Mouse (Mus musculus) E14TG2a.4 (cell line): ENCODE measurements around the gene Metap1d.

Source experiments
- H3K27me3 ChIP-seq: 2 replicates; pipeline ENCODE4 v1.6.1; 2014; ENCODE audit warnings: low read length, control low read depth; ENCODE audit not compliant: insufficient read depth
- H3K36me3 ChIP-seq: 2 replicates; pipeline ENCODE4 v1.6.1; 2014; ENCODE audit warnings: low read length, control low read depth; ENCODE audit not compliant: insufficient read depth
- H3K4me1 ChIP-seq: replicated peaks from 2 replicates; pipeline ENCODE4 v1.6.1; 2014; ENCODE audit warnings: low read depth, low read length, control low read depth
- H3K4me3 ChIP-seq: replicated peaks from 2 replicates; pipeline ENCODE4 v1.5.1; 2014; ENCODE audit warnings: mild to moderate bottlenecking, low read length
- H3K9me3 ChIP-seq: 2 replicates; pipeline ENCODE4 v1.6.1; 2014; ENCODE audit warnings: low read length, control low read depth
- CTCF ChIP-seq: conservative IDR thresholded peaks from 2 replicates; pipeline ENCODE4 v1.5.1; 2014; ENCODE audit warnings: low read length
- NANOG ChIP-seq: IDR thresholded peaks from 2 replicates; pipeline ENCODE4 v1.6.1; 2014; ENCODE audit warnings: borderline replicate concordance, low read length, mixed read lengths
- POU5F1 ChIP-seq: IDR thresholded peaks from 2 replicates; pipeline ENCODE4 v1.6.1; 2014; ENCODE audit warnings: low read length, borderline replicate concordance

The Metap1d gene

DNA sequence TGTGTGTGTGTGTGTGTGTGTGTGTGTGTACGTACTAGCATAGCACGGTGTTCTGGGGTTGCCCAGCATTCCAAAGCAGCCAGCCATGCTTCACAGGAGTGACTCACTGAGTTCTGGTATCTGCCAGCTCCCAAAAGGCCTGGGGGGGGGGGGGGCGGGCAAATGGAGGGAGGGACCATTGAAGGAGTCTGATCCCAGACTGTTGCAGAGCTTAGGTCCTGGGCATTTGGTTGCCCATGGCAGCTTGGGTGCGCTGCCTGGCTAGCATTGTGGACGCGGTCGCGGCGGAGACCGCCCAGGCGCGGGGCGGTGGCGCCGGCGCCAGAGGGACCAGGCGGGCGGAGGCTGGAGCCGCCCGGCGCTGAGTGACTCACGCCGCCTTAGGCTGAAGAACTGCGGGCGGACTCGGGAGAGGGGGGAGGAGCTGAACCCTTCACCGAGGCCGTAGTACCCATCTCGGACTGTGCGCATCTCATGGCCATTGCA is 89.8 kb downstream of the Metap1d start:
- H3K4me3 ChIP-seq, result peak overlapping the region; percentile 46; the same call in 1 of the 2 replicates
- peaks cover 5% of the 10 kb centered on the region for H3K9me3 ChIP-seq
- H3K36me3 ChIP-seq, result no peaks in the 10 kb centered on the region
- TF ChIP-seq CTCF, result no peak
- no peak for TF ChIP-seq NANOG
- TF ChIP-seq POU5F1, result no peak
- peaks cover 69% of the 10 kb centered on the region for H3K4me1 ChIP-seq
- peaks cover 95% of the 10 kb centered on the region for H3K27me3 ChIP-seq

DNA sequence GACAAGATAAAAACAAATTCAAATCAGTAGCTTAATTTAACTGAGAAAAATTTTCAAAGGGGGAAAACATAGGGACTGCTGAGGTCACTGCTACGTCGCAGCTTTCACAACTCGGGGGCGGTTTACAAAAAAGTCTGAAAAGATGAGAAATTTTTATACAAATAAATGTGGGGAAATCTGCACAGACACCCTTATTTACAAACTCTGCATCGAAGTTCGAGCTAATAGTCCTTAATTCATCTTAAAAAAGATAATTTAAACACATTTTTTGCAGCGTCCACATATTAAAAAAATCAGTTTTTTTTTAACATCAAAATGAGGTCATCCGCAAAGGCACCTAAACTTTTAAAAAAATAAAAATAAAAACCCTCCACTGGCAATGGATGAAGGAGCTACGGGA is 90.5 kb downstream of the Metap1d start:
- Histone ChIP-seq H3K36me3 (no peaks in the 10 kb centered on the region), H3K9me3 (no peaks in the 10 kb centered on the region), H3K4me3 (peak overlapping the region; percentile 23; the same call in 1 of the 2 replicates), H3K27me3 (peaks cover 94% of the 10 kb centered on the region), H3K4me1 (peaks cover 70% of the 10 kb centered on the region)
- no peak for TF ChIP-seq POU5F1
- TF ChIP-seq CTCF, result no peak
- TF ChIP-seq NANOG, result no peak

DNA sequence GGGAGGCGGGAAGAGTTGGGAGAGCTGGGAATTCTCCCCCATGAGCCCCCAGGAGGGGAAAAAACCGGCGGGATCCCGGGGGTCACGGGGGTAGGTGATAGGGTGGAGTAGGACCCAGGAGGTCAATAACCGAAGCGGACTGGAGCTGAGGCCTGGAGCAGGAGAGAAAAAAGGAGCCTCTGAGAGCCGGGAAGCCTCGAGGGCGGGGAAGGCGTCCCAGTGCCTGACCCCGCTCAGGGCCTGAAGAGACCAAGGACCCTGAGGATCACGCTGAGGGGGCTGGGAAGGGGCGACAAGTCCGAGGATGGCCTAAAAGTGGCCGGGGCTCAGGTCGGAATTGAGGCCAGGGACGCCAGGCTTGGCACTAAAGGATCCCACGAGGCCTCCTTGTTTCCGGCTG is 90.9 kb downstream of the Metap1d start:
- no peaks in the 10 kb centered on the region for H3K9me3 ChIP-seq
- H3K36me3 ChIP-seq, result no peaks in the 10 kb centered on the region
- peak overlapping the region; percentile 23; the same call in 1 of the 2 replicates for H3K4me3 ChIP-seq
- TF ChIP-seq CTCF (no peak), NANOG (no peak), POU5F1 (no peak)
- peaks cover 94% of the 10 kb centered on the region for H3K27me3 ChIP-seq
- H3K4me1 ChIP-seq, result peaks cover 66% of the 10 kb centered on the region

DNA sequence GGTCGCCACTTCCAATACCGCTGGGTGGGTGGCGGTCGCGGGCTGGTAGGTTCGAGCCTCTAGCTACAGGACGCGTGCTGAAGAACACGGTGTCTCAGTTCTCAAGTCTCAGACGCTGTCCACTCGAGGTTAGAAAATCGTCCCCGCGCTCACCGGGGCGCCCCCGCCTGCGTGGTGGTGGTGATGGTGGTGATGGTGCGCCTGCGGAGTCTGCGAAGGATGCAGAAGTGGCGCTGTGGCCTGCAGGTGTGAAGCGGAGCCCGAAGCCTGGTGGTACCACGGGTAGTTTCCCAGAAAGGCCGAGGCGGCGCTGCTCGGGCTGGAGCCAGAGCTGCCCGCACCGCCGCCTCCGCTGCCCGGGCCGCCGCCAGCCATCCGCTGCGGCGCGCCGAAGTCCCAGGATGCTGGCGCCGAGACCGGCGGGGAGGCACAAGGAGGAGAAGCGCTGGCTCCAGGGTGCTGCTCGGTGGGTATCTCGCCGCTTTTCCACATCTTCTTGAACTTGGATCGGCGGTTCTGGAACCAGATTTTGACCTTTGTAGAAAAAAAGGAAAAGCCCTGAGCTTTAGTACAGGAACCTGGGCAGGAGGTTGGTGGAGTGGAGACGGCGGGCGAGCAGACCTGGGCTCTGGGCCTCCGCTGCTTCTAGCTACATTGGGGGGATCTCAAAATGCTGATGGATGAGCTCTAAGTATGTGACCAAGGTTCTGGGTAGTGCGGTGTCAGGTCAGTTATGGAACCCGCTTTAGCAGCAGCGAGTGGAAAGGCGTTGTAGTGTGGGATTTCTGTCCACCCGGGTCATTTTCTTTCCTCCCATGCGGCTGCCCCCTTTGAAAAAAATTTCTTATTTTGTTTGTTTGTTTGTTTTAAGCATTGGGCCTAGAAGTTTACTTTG is 91.6 kb downstream of the Metap1d start:
- Histone ChIP-seq H3K4me3 (peak overlapping the region; percentile 23; the same call in 1 of the 2 replicates), H3K9me3 (no peaks in the 10 kb centered on the region), H3K36me3 (no peaks in the 10 kb centered on the region), H3K4me1 (peaks cover 61% of the 10 kb centered on the region), H3K27me3 (peaks cover 94% of the 10 kb centered on the region)
- TF ChIP-seq NANOG, result no peak
- no peak for TF ChIP-seq POU5F1
- no peak for TF ChIP-seq CTCF

DNA sequence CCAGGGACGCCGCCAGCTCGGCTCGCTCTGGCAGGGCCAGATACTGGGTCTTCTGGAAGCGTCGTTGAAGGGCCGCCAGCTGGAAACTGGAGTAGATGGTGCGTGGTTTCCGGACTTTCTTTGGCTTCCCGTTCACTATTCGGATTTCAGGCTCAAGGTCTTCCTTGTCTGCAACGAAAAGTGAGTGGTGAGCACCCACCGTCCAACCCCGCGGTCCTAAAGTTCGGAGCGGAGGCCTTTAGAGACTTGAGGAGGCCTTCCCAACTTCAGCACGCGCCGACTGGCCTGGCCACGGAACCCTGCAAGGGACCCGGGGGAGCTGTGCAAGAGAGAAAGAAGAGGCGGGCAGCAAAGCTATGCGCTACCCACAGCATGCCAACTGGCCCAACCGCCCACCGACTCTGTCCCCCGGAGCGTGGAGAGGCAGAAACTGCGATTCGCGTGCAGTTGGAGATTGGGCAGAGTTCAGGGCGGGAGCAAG is 92.4 kb downstream of the Metap1d start:
- Histone ChIP-seq H3K9me3 (no peaks in the 10 kb centered on the region), H3K36me3 (no peaks in the 10 kb centered on the region), H3K4me3 (peak overlapping the region; percentile 90), H3K4me1 (peaks cover 61% of the 10 kb centered on the region), H3K27me3 (peaks cover 94% of the 10 kb centered on the region)
- TF ChIP-seq POU5F1 (no peak), NANOG (no peak), CTCF (no peak)

DNA sequence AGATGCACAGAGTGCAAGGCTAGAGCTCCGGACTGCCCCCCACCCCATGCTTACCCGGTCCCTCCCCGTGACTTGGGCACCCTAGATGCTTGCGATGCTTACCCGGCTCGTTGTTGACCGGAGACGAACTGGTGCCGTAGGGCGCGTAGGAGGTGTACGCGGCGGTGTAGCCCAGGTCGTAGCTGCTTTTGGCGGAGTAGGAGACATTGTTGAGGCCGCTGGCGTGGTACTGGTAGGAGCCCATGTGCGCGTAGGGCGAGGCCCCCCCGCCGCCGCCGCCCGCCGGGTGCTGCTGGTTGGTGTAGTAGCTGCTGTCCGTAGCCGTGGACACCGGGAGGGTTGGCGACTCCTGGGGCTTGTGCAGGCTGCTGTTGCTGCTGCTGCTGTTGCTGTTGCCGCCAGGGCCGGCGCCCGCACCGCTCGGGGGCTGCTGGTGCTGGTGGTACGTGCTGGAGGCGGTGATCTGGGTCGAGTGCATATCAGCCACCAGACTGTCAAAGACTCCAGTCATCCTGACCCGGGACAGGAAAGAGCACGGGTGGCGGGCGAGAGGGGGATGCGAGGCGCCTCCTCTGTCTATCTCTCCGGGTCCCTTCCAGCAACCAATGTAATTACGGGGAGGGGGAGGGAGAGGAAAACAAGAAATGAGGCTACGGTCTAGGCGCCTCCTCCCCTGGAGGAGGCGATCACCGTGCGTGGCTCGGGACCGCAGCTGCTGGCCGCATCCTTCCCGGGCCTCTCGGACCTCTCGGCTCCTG is 93.0 kb downstream of the Metap1d start:
- no peaks in the 10 kb centered on the region for H3K9me3 ChIP-seq
- peaks cover 92% of the 10 kb centered on the region for H3K27me3 ChIP-seq
- no peak for TF ChIP-seq CTCF
- no peak for TF ChIP-seq POU5F1
- no peak for TF ChIP-seq NANOG
- H3K36me3 ChIP-seq, result no peaks in the 10 kb centered on the region
- H3K4me1 ChIP-seq, result peaks cover 58% of the 10 kb centered on the region
- H3K4me3 ChIP-seq, result peak overlapping the region; percentile 90

DNA sequence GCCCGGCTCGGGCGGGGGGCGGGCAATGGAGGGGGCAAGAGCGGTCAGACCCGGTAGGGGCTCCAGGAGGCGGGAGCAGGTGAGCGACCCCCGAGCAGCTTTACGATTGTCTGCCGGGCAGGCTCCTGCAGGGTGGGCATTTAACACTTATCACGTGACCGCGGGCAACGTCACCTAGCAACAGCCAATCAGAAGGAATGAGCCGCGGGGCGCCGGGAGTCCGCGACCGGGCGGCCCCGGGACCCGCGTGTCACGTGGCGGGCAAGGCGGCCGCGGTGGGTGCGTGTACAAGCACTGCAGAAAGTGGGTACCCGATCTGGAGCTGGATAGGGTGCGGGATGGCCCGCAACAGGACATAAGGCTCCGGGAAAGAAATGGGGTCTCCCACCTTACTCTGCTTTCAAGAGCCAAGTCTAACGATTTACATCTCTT is 93.6 kb downstream of the Metap1d start, which contains the start of gene Dlx2:
Gene Dlx2 (minus strand): TSS at position 115 of the 432 bp plus-strand sequence.
- peak within 1 kb of the TSS; percentile 90 for H3K4me3 ChIP-seq
- H3K4me1 ChIP-seq, result peaks cover 58% of the 10 kb centered on the region
- peaks cover 92% of the 10 kb centered on the region for H3K27me3 ChIP-seq
- no peaks in the 10 kb centered on the region for H3K9me3 ChIP-seq
- H3K36me3 ChIP-seq, result no peaks in the 10 kb centered on the region
- TF ChIP-seq POU5F1, result no peak
- TF ChIP-seq CTCF, result no peak
- no peak for TF ChIP-seq NANOG

DNA sequence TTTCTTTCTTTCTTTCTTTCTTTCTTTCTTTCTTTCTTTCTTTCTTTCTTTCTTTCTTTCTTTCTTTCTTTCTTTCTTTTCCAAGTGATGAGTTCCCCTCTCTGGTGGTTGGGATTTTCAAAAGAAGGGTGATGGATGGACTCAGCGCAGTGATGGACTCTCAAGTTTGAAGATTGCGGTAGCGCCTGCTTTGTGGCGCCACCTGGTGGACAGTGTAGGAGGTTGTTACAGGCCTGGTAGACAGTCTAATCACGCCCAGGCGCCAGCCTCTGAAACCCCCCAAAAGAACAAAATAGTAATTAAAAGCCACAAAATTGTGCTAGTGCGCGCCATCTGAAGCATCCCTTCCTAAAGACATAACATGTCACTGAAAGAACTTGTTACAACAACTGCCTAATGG is 94.8 kb downstream of the Metap1d start:
- TF ChIP-seq CTCF (peak; percentile 63), POU5F1 (no peak)
- Histone ChIP-seq H3K27me3 (peaks cover 92% of the 10 kb centered on the region), H3K4me3 (no peak overlapping the region), H3K9me3 (no peaks in the 10 kb centered on the region), H3K36me3 (no peaks in the 10 kb centered on the region), H3K4me1 (peaks cover 53% of the 10 kb centered on the region)
